ENCODE assay signal across 8 mouse cellular contexts in genomic region chr1:132007282-132007815, GRCm38 (mm10). TPM values are rescaled to one million over a fixed set of nuclear protein-coding genes. Genes with fewer than 3 reads are reported as not detected.
DNase-seq lines count a peak whose midpoint lies in the region; ATAC-seq lines count a peak whose summit lies in the region.

Elk4 (plus strand) TSS chr1:132007607.

- ATAC-seq in hindbrain, embryonic 15.5 days (ENCODE audit: low FRiP score, low read depth), result peak; percentile 93

- H3K4me2 ChIP-seq in hindbrain, embryonic 15.5 days, result peak within 1 kb of the TSS; percentile 62

- peaks cover 22% of the 10 kb centered on the region for H3K4me1 ChIP-seq in hindbrain, embryonic 15.5 days (replicated peaks)

- H3K9me3 ChIP-seq in hindbrain, embryonic 15.5 days, result no peaks in the 10 kb centered on the region

- H3K27ac ChIP-seq in hindbrain, embryonic 15.5 days (replicated peaks), result peak within 1 kb of the TSS; percentile 98
- peak within 1 kb of the TSS; percentile 82 for H3K27ac ChIP-seq in macrophage

- H3K36me3 ChIP-seq in hindbrain, embryonic 15.5 days, result no peaks in the 10 kb centered on the region
- no peaks in the 10 kb centered on the region for H3K36me3 ChIP-seq in macrophage (ENCODE audit: inconsistent target)

- no peaks in the 10 kb centered on the region for H3K27me3 ChIP-seq in hindbrain, embryonic 15.5 days

- H3K9ac ChIP-seq in hindbrain, embryonic 15.5 days, result peak within 1 kb of the TSS; percentile 94

- DNase-seq in R1 (ENCODE audit: low read depth, low spot score), result peak; percentile 87
- peak; percentile 92 to 94 for DNase-seq in cerebellum, postnatal 25 days
- peak; percentile 85 to 86 for DNase-seq in frontal cortex, postnatal 36 days (ENCODE audit: low spot score in 2 of 2)
- DNase-seq in left cerebral cortex, adult 18-20 months (ENCODE audit: low spot score in 2 of 2), result peak; percentile 83 to 91
- peak; percentile 90 for DNase-seq in right cerebral cortex, adult 18-20 months
- DNase-seq in urinary bladder, postnatal 10 days (ENCODE audit: low spot score), result peak; percentile 63

- peak within 1 kb of the TSS; percentile 91 for H3K4me3 ChIP-seq in hindbrain, embryonic 15.5 days
- peak within 1 kb of the TSS; percentile 80 for H3K4me3 ChIP-seq in macrophage (ENCODE audit: inconsistent target)

- peaks cover 35% of the 10 kb centered on the region for H3K79me2 ChIP-seq in macrophage (ENCODE audit: inconsistent target)

- WGBS in hindbrain, embryonic 15.5 days, result under 1% methylated on average over 46 of the region's 61 CpGs
- under 1% methylated on average over 59 of the region's 61 CpGs for WGBS in macrophage (ENCODE audit: missing documents)

RNA-seq across cellular contexts. Expression of gene Elk4, which starts in this region (rescaled TPM):
- polyA plus RNA-seq in hindbrain, embryonic 15.5 days (2015; fragmentation: Nextera tagmentation; extraction: Ambion mirVana), result 11.4 and 11.5 TPM in 2 replicates
- total RNA-seq in left cerebral cortex, adult 18-20 months (2021), result 10 to 100 TPM; 54.4 to 59.1 TPM
- 100 to 1,000 TPM in 23 of 26 experiments, 10 to 100 TPM in 3; 77.4 to 155 (median 127) TPM for total RNA-seq in macrophage (2018; cell fraction: chromatin; rRNA removed)
- 10 to 100 TPM; 47.1 to 67.2 (median 56.3) TPM for total RNA-seq in macrophage (2018; cell fraction: cytosol; rRNA removed)
- total RNA-seq in macrophage (2018; cell fraction: nucleus; rRNA removed), result 100 to 1,000 TPM in 23 of 26 experiments, 10 to 100 TPM in 3; 91.4 to 149 (median 115) TPM
- polyA plus RNA-seq in macrophage (2018), result 17.7 to 25.3 TPM (median 23.4 TPM) in 3 replicates

Comparison
In these comparisons a context has a peak if more than half of its experiments do, and no peak if none do; other contexts are left out.
1. Peak in every context shown above with its lines: DNase-seq, ATAC-seq, H3K4me3 ChIP-seq and H3K27ac ChIP-seq.